Mouse (Mus musculus): ENCODE results near the gene Nhsl1.

- peak; percentile 73 for TF ChIP-seq CTCF (IDR thresholded peaks at IDR 0.05)
- TF ChIP-seq EP300 (IDR thresholded peaks at IDR 0.05) = no peak
These were observed at the start of gene Nhsl1 for GRCm38 (mm10) chr10:18318916-18319481.
